Mouse (Mus musculus) heart, postnatal 0 days (tissue): ENCODE results near the gene Mmachc.

ENCODE experiments used
- CTCF ChIP-seq: IDR thresholded peaks from 2 replicates; pipeline ENCODE4 v1.5.1; 2016; ENCODE audit warnings: antibody characterized with exemption, control low read depth, low read depth
- EP300 ChIP-seq: IDR thresholded peaks from 2 replicates; pipeline ENCODE4 v1.6.1; 2016; ENCODE audit warnings: antibody characterized with exemption, low read depth

DNA sequence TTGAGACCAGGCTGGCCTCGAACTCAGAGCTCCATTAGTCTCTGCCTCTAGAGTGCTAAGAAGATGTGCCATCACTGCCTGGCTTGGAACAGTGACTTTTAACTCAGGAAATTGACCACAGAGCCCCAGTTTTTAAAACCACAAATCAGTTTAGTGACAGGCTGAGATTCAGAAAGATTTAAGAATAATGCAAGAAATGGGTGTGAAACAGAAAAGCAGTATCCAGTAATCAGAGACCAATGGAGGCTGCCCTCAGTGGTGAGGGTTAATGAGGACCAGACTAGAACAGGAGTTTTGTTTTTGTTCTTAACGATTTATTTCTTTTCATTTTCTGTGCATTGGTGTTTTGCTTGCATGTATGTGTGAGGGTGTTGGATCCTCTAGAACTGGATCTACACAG, 23.5 kb downstream of the Mmachc start:
- no peak for TF ChIP-seq CTCF
- no peak for TF ChIP-seq EP300
